Mouse (Mus musculus) erythroblast, embryonic 14.5 days (primary cell): ENCODE results near the gene Myo9b. TPM values are rescaled to one million over a fixed set of nuclear protein-coding genes. Genes with fewer than 3 reads are reported as not detected.

Experiments
- H3K27me3 ChIP-seq: 2 replicates; pipeline ENCODE4 v1.6.1; 2012; ENCODE audit warnings: inconsistent platforms; ENCODE audit not compliant: control insufficient read depth
- H3K36me3 ChIP-seq: 2 replicates; pipeline ENCODE4 v1.6.1; 2012; ENCODE audit warnings: mild to moderate bottlenecking, inconsistent platforms; ENCODE audit not compliant: control insufficient read depth
- H3K4me1 ChIP-seq: 2 replicates; pipeline ENCODE4 v1.6.1; 2012; ENCODE audit warnings: inconsistent platforms; ENCODE audit not compliant: control insufficient read depth
- H3K4me3 ChIP-seq: replicated peaks from 2 replicates; pipeline ENCODE3; 2012; ENCODE audit warnings: moderate library complexity, mild to moderate bottlenecking, inconsistent platforms
- H3K9me3 ChIP-seq: 2 replicates; pipeline ENCODE4 v1.6.1; 2012; ENCODE audit warnings: low read length, inconsistent platforms, mixed read lengths; ENCODE audit not compliant: control insufficient read depth
- GATA1 ChIP-seq: IDR thresholded peaks from 2 replicates; pipeline ENCODE4 v1.6.1; 2012; ENCODE audit warnings: low read length, inconsistent platforms, mixed read lengths
- TAL1 ChIP-seq: IDR thresholded peaks from 3 replicates; pipeline ENCODE4 v1.6.1; 2012; ENCODE audit warnings: low read length, inconsistent platforms, mixed read lengths
- polyA plus RNA-seq: library from polyadenylated mRNA; stranded (reverse); fragments of >175 nt; gene quantifications from 2 replicates; pipeline ENCODE4 v1.2.3, GENCODE M21; 2012

The Myo9b gene
- polyA plus RNA-seq, 1 experiment, result 4.3 TPM

- Histone ChIP-seq H3K36me3 (no peaks in the 10 kb centered on the region), H3K27me3 (peaks cover 48% of the 10 kb centered on the region), H3K4me3 (no peak overlapping the region), H3K4me1 (peaks cover 16% of the 10 kb centered on the region), H3K9me3 (peaks cover 5% of the 10 kb centered on the region; the same call in 1 of the 2 replicates)
- TF ChIP-seq GATA1, result no peak
- TF ChIP-seq TAL1, result no peak
Observed at GRCm38 (mm10) chr8:71383860-71384259, 111.3 kb downstream of the Myo9b start.

DNA sequence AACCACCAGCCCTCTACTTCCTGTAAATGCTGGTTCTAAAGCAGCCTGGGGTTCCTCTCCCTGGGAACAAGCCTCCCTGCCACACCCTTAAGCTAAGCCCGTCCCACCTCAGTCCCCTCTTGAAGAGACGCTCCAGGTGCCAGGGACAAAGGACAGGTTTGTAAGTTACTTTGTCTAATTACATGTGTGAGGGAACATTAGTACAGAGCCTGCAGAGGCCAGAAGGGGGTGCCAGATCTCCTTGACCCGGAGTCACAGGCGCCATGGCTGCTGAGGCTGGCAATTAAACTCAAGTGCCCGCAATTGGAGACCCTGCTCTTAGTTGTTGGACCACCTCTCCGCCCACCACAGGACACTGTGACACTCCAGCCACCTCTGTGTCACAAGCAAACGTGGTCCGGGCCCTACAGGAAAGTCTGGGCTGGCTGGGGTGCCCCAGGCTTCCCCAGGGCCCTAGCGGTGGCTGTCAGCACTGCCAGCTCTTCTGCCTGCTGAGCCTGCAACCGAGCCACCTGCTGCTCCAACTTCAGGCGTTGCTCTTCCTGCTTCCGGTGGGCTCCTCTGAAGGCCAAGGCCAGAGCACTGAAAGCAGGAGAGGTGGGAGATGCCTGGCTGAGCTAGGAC, 112.8 kb downstream of the Myo9b start:
- H3K4me1 ChIP-seq, result peaks cover 16% of the 10 kb centered on the region
- H3K27me3 ChIP-seq, result peaks cover 33% of the 10 kb centered on the region
- H3K36me3 ChIP-seq, result no peaks in the 10 kb centered on the region
- no peak for TF ChIP-seq TAL1
- no peak for TF ChIP-seq GATA1
- no peak overlapping the region for H3K4me3 ChIP-seq
- H3K9me3 ChIP-seq, result peaks cover 5% of the 10 kb centered on the region; the same call in 1 of the 2 replicates

DNA sequence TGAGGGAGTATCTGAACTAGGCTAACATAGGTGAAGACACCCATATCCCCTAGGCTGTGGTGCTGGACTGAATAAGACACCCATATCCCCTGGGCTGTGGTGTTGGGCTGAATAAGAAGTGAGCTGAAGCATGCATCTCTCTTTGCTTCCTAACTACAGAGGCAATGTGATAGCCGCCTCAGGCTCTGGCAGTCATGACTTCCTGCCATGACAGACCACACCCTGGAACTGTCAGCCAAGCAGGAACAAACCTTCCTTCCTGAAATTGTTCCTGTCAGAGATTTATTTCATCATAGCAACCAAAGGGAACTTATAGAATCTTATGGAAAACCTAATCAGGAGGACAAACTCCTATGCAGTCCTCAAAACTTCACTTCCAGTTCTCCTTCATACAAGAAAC, 115.8 kb downstream of the Myo9b start:
- H3K4me1 ChIP-seq, result peaks cover 4% of the 10 kb centered on the region
- no peak for TF ChIP-seq GATA1
- no peak for TF ChIP-seq TAL1
- no peak overlapping the region for H3K4me3 ChIP-seq
- no peaks in the 10 kb centered on the region for H3K9me3 ChIP-seq
- H3K27me3 ChIP-seq, result peaks cover 7% of the 10 kb centered on the region
- no peaks in the 10 kb centered on the region for H3K36me3 ChIP-seq

DNA sequence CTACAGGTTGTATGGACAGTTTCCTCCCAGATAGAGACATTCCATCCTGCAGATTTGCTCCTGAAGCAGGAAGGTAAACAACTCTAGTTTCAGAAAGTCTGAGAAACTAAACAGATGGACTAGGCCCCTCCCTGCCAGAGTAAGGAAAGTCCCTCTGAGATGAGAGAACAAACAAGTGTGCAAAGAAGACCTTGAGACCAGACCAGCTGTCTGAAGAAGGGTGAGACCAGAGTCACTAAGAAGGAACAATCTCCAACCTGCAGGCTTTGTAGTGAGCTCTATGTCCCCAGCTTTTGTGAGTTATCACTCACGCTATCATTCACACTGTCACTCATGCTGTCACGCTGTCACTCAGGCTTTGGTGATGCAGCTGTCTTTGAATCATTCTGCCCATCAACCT, 119.2 kb downstream of the Myo9b start:
- H3K27me3 ChIP-seq, result no peaks in the 10 kb centered on the region
- no peaks in the 10 kb centered on the region for H3K36me3 ChIP-seq
- no peak overlapping the region for H3K4me3 ChIP-seq
- TF ChIP-seq TAL1 (no peak), GATA1 (no peak)
- H3K9me3 ChIP-seq, result no peaks in the 10 kb centered on the region
- peaks cover 23% of the 10 kb centered on the region for H3K4me1 ChIP-seq

GRCm38 (mm10) chr8:71392391-71392790, 119.9 kb downstream of the Myo9b start:
- H3K4me1 ChIP-seq, result peaks cover 27% of the 10 kb centered on the region
- no peak for TF ChIP-seq TAL1
- no peak for TF ChIP-seq GATA1
- no peak overlapping the region for H3K4me3 ChIP-seq
- H3K27me3 ChIP-seq, result no peaks in the 10 kb centered on the region
- no peaks in the 10 kb centered on the region for H3K36me3 ChIP-seq
- no peaks in the 10 kb centered on the region for H3K9me3 ChIP-seq

- Histone ChIP-seq H3K36me3 (peaks cover 4% of the 10 kb centered on the region), H3K27me3 (no peaks in the 10 kb centered on the region), H3K4me3 (no peak overlapping the region), H3K4me1 (peaks cover 32% of the 10 kb centered on the region), H3K9me3 (no peaks in the 10 kb centered on the region)
- no peak for TF ChIP-seq TAL1
- no peak for TF ChIP-seq GATA1
Observed at GRCm38 (mm10) chr8:71392871-71393270, 120.4 kb downstream of the Myo9b start.

GRCm38 (mm10) chr8:71394481-71394880, 122.0 kb downstream of the Myo9b start:
- Histone ChIP-seq H3K9me3 (no peaks in the 10 kb centered on the region), H3K27me3 (no peaks in the 10 kb centered on the region), H3K4me1 (peaks cover 35% of the 10 kb centered on the region), H3K4me3 (no peak overlapping the region), H3K36me3 (peaks cover 17% of the 10 kb centered on the region)
- TF ChIP-seq GATA1 (no peak), TAL1 (no peak)

- Histone ChIP-seq H3K4me1 (peaks cover 35% of the 10 kb centered on the region), H3K36me3 (peaks cover 20% of the 10 kb centered on the region), H3K27me3 (no peaks in the 10 kb centered on the region), H3K9me3 (no peaks in the 10 kb centered on the region), H3K4me3 (no peak overlapping the region)
- TF ChIP-seq TAL1 (no peak), GATA1 (no peak)
Observed at GRCm38 (mm10) chr8:71395071-71395470, 122.6 kb downstream of the Myo9b start.

DNA sequence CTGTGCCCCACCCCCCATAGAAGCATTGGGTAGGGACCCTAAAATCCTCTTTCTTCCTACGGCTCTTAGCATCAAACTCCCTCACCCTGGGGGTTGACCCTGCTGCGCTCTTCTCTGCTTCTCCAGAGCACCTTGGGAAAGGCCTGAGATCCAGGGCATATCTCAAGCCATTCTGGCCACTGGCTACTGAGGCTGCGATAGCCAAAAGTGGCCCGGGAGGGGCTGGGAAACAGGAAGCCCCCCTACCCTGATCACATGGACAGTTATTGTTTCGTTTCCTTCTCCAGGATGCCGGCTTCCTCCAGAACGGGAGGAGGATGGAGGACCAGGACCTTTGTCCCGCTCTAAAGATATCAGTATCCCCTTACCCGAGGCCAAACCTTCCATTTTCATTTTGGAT, 123.1 kb downstream of the Myo9b start, which contains the start of gene Ushbp1:
TSS of gene Ushbp1 (minus strand) at position 174 of the 400 bp plus-strand sequence.
- no peaks in the 10 kb centered on the region for H3K9me3 ChIP-seq
- peaks cover 24% of the 10 kb centered on the region for H3K36me3 ChIP-seq
- peaks cover 35% of the 10 kb centered on the region for H3K4me1 ChIP-seq
- H3K4me3 ChIP-seq, result peak within 1 kb of the TSS; percentile 70
- H3K27me3 ChIP-seq, result no peaks in the 10 kb centered on the region
- TF ChIP-seq TAL1, result no peak
- TF ChIP-seq GATA1, result no peak

- H3K4me1 ChIP-seq, result peaks cover 35% of the 10 kb centered on the region
- H3K9me3 ChIP-seq, result no peaks in the 10 kb centered on the region
- H3K36me3 ChIP-seq, result peaks cover 32% of the 10 kb centered on the region
- no peaks in the 10 kb centered on the region for H3K27me3 ChIP-seq
- TF ChIP-seq GATA1, result no peak
- no peak for TF ChIP-seq TAL1
- peak within 1 kb of the TSS; percentile 70 for H3K4me3 ChIP-seq
Observed at GRCm38 (mm10) chr8:71396639-71397305, 124.3 kb downstream of the Myo9b start, which contains the start of gene Babam1. Gene Babam1 (plus strand): TSS chr8:71396861.
